Mouse (Mus musculus) adrenal gland, adult 2 months (tissue): Measurements from ENCODE around the gene C3. TPM values are rescaled to one million over a fixed set of nuclear protein-coding genes. Genes with fewer than 3 reads are reported as not detected.
A peak's percentile ranks its signal among the peaks of the same experiment; 100 is the strongest.

ENCODE experiments used
- DNase-seq: peaks from one replicate; pipeline ENCODE4 v3.0.0; 2021
- microRNA-seq, 2 experiments: library from miRNA; unstranded; fragments of <30 nt; microRNA quantifications; one replicate each; pipeline ENCODE4 v1.2.0; 2021
- polyA plus RNA-seq: library from polyadenylated mRNA; depleted of rRNA; stranded (reverse); fragments of >200 nt; gene quantifications from 2 replicates; pipeline ENCODE4 v1.2.3, GENCODE M21; 2012; rRNA removed
- total RNA-seq, 2 experiments: library from RNA; stranded (reverse); gene quantifications; 2 replicates each; pipeline ENCODE4 v1.2.3; 2021

The C3 gene
- total and polyA plus RNA-seq, 3 experiments = 382 to 3,178 (median 767) TPM

DNA sequence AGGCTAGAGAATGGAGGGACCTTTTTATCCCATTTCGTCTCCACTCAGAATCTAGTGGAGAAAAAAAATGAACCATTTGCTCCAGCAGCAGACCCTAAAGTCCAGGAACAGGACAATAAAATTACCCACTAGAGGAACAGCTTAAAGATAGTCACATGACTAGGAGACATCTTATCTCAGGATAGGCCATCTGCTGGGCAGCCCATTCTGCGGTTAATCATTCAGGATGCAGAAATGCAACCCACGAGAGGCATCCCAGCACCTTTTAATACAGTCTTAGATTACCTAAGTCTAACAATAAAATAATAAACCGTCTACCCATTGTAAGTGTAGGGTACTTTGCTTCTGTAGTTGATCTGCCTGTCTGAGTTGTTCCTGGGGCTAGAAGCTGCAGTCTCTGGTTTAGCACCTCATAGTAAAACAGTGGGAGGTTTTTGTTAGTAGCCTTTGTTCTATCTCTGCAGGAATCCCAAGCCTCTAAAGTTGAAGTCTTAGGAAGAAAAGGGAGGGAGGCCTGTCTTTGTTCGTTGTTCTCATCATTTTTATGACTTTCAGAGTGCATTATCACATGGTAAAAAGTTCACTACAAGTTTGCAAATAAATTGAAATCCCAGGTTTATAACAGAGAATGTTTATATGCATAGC is 57.2 kb downstream of the C3 start:
- DNase-seq = no peak

- peak; percentile 86 for DNase-seq
Observed at GRCm38 (mm10) chr17:57166800-57167791, 60.8 kb downstream of the C3 start.

Small RNA genes lying within 50 kb of the gene (microRNA-seq; reads per million reads assigned to microRNA genes)
- 0 to 0.22 reads per million in 2 experiments for gene Mir6978

Other genes starting within 250 kb of the C3 start
- under 1 TPM in 1 of 2 experiments, not detected in 1; 0.23 TPM for gene Acer1, start 246.0 kb downstream of the C3 start, total RNA-seq
- gene Acer1, start 246.0 kb downstream of the C3 start, polyA plus RNA-seq = 0.42 and 0.51 TPM in 2 replicates
- gene Clpp, start 237.8 kb downstream of the C3 start, total RNA-seq = 100 to 1,000 TPM; 118 to 140 TPM
- 378 and 412 TPM in 2 replicates for gene Clpp, start 237.8 kb downstream of the C3 start, polyA plus RNA-seq
- gene Alkbh7, start 230.8 kb downstream of the C3 start, total RNA-seq = 10 to 100 TPM; 58.3 to 81.0 TPM
- 182 and 186 TPM in 2 replicates for gene Alkbh7, start 230.8 kb downstream of the C3 start, polyA plus RNA-seq
- not detected for gene Pspn, start 228.1 kb downstream of the C3 start, total RNA-seq
- gene Pspn, start 228.1 kb downstream of the C3 start, polyA plus RNA-seq = 1.9 TPM in 2 replicates
- 10 to 100 TPM; 55.8 to 57.3 TPM for gene Gtf2f1, start 216.8 kb downstream of the C3 start, total RNA-seq
- gene Gtf2f1, start 216.8 kb downstream of the C3 start, polyA plus RNA-seq = 23.8 and 28.5 TPM in 2 replicates
- gene Gm17949, start 216.7 kb downstream of the C3 start, total RNA-seq = not detected
- gene Gm17949, start 216.7 kb downstream of the C3 start, polyA plus RNA-seq = not detected in 2 replicates
- 10 to 100 TPM; 76.9 to 88.8 TPM for gene Khsrp, start 196.6 kb downstream of the C3 start, total RNA-seq
- gene Khsrp, start 196.6 kb downstream of the C3 start, polyA plus RNA-seq = 145 and 160 TPM in 2 replicates
- not detected for gene Slc25a41, start 186.5 kb downstream of the C3 start, total RNA-seq
- gene Slc25a41, start 186.5 kb downstream of the C3 start, polyA plus RNA-seq = 0.18 TPM in 1 of 2 replicates, not detected in the other
- 1 to 10 TPM in 1 of 2 experiments, under 1 TPM in 1; 0.63 to 1.8 TPM for gene Crb3, start 169.0 kb downstream of the C3 start, total RNA-seq
- gene Crb3, start 169.0 kb downstream of the C3 start, polyA plus RNA-seq = 1.1 and 1.5 TPM in 2 replicates
- 10 to 100 TPM; 75.8 to 87.5 TPM for gene Slc25a23, start 168.3 kb downstream of the C3 start, total RNA-seq
- gene Slc25a23, start 168.3 kb downstream of the C3 start, polyA plus RNA-seq = 72.0 and 94.5 TPM in 2 replicates
- gene Dennd1c, start 149.6 kb downstream of the C3 start, total RNA-seq = 1 to 10 TPM; 1.8 TPM
- gene Dennd1c, start 149.6 kb downstream of the C3 start, polyA plus RNA-seq = 2.8 and 3.3 TPM in 2 replicates
- gene Tubb4a, start 140.4 kb downstream of the C3 start, total RNA-seq = 1 to 10 TPM; 5.7 to 7.7 TPM
- 3.1 and 3.8 TPM in 2 replicates for gene Tubb4a, start 140.4 kb downstream of the C3 start, polyA plus RNA-seq
- under 1 TPM; 0.45 to 0.72 TPM for gene Tnfsf9, start 122.8 kb downstream of the C3 start, total RNA-seq
- gene Tnfsf9, start 122.8 kb downstream of the C3 start, polyA plus RNA-seq = 1.2 and 1.8 TPM in 2 replicates
- gene Cd70, start 78.4 kb downstream of the C3 start, total RNA-seq = not detected
- not detected in 2 replicates for gene Cd70, start 78.4 kb downstream of the C3 start, polyA plus RNA-seq
- under 1 TPM in 1 of 2 experiments, not detected in 1; 0.21 TPM for gene Tnfsf14, start 34.0 kb downstream of the C3 start, total RNA-seq
- 0.26 and 0.44 TPM in 2 replicates for gene Tnfsf14, start 34.0 kb downstream of the C3 start, polyA plus RNA-seq
- 10 to 100 TPM; 85.1 to 89.5 TPM for gene Gpr108, start 20.3 kb upstream of the C3 start, total RNA-seq
- gene Gpr108, start 20.3 kb upstream of the C3 start, polyA plus RNA-seq = 79.7 and 82.5 TPM in 2 replicates
- gene Trip10, start 21.3 kb upstream of the C3 start, total RNA-seq = 10 to 100 TPM; 44.5 to 51.5 TPM
- gene Trip10, start 21.3 kb upstream of the C3 start, polyA plus RNA-seq = 25.2 and 28.2 TPM in 2 replicates
- 1 to 10 TPM; 2.0 to 4.3 TPM for gene Vav1, start 51.0 kb upstream of the C3 start, total RNA-seq
- 1.1 and 1.3 TPM in 2 replicates for gene Vav1, start 51.0 kb upstream of the C3 start, polyA plus RNA-seq
- gene Adgre1, start 130.6 kb upstream of the C3 start, total RNA-seq = 1 to 10 TPM; 7.7 to 9.3 TPM
- 3.5 and 4.0 TPM in 2 replicates for gene Adgre1, start 130.6 kb upstream of the C3 start, polyA plus RNA-seq